Comparison of ENCODE assay signal across 8 mouse cellular contexts in genomic region chr7:62463007-62463877, GRCm38 (mm10). TPM values are rescaled to one million over a fixed set of nuclear protein-coding genes. Genes with fewer than 3 reads are reported as not detected.
DNase-seq lines count a peak whose midpoint lies in the region; TF ChIP-seq lines count a peak whose summit lies in the region.

No protein-coding gene starts in this region.

- H3K4me1 ChIP-seq in testis, adult 2 months (ENCODE audit: control insufficient read depth, insufficient read depth, low read length): peaks cover 7% of the 10 kb centered on the region
- no peaks in the 10 kb centered on the region; the same call in 1 of the 2 replicates for H3K4me1 ChIP-seq in heart, adult 2 months (ENCODE audit: control insufficient read depth, insufficient read depth, low read length)

- peak; percentile 6 to 50 for DNase-seq in adrenal gland, adult (ENCODE audit: inconsistent age in 2 of 2, low spot score in 1 of 2)
- no peak for DNase-seq in adrenal gland, adult 8-10 months
- no peak for DNase-seq in testis, postnatal 10 days (ENCODE audit: low spot score)
- DNase-seq in heart, adult 2 months: peak; percentile 16 to 36
- DNase-seq in kidney, adult 9 months: peak; percentile 13
- DNase-seq in mesoderm, embryonic 11.5 days (ENCODE audit: low read depth, low spot score): peak; percentile 30
- peak; percentile 11 for DNase-seq in testis, postnatal 14 days (ENCODE audit: low spot score)

- no peak overlapping the region for H3K27ac ChIP-seq in testis, adult 2 months (ENCODE audit: control insufficient read depth, insufficient read depth, low read depth, low read length)
- H3K27ac ChIP-seq in heart, adult 2 months: peak overlapping the region; percentile 39

- intact Hi-C loops in heart, adult 2 months (cut with DNase I): no loop called here

- 23% methylated on average over 55 of the region's 55 CpGs for WGBS in heart, adult 2 months

- peak overlapping the region; percentile 89 for H3K9ac ChIP-seq in heart, adult 2 months (ENCODE audit: low read depth, low read length)

- H3K27me3 ChIP-seq in testis, adult 2 months (ENCODE audit: control insufficient read depth, insufficient read depth, low read length): 0 out of 2 replicates have a peak, but pooled peaks cover 2% of the 10 kb centered on the region
- 0 out of 2 replicates have a peak, but pooled peaks cover 1% of the 10 kb centered on the region for H3K27me3 ChIP-seq in heart, adult 2 months (ENCODE audit: control insufficient read depth, insufficient read depth, low read length)

- peak overlapping the region; percentile 52 for H3K4me3 ChIP-seq in testis, adult 2 months (ENCODE audit: control insufficient read depth, low read depth, low read length)
- H3K4me3 ChIP-seq in heart, adult 2 months: peak overlapping the region; percentile 58

- H3K79me2 ChIP-seq in heart, adult 2 months (replicated peaks; ENCODE audit: control insufficient read depth, insufficient read depth, low read length): no peaks in the 10 kb centered on the region

- no peak for TF ChIP-seq CTCF in testis, adult 2 months (IDR thresholded peaks at IDR 0.05; ENCODE audit: control insufficient read depth, insufficient read depth, insufficient replicate concordance, low read depth, low read length)
- TF ChIP-seq CTCF in heart, adult 2 months (IDR thresholded peaks at IDR 0.05): no peak

- no peak for TF ChIP-seq EP300 in heart, adult 2 months (IDR thresholded peaks at IDR 0.05; ENCODE audit: insufficient read depth, low read depth, low read length)

- TF ChIP-seq POLR2A in testis, adult 2 months (IDR thresholded peaks at IDR 0.05; ENCODE audit: control insufficient read depth, low read depth, low read length): no peak
- TF ChIP-seq POLR2A in heart, adult 2 months (IDR thresholded peaks at IDR 0.05; ENCODE audit: insufficient read depth, low read depth, low read length): no peak

- no peaks in the 10 kb centered on the region for H3K36me3 ChIP-seq in testis, adult 2 months (ENCODE audit: control insufficient read depth, insufficient read depth, low read length)
- H3K36me3 ChIP-seq in heart, adult 2 months (ENCODE audit: control insufficient read depth, insufficient read depth, low read length): no peaks in the 10 kb centered on the region

RNA-seq across cellular contexts. Expression of gene Peg12, which starts 1.1 kb away (rescaled TPM):
- total RNA-seq in adrenal gland, adult 8-10 months (2022): 1 to 10 TPM; 1.1 to 2.0 (median 1.6) TPM
- 0.15 and 0.25 TPM in 2 replicates for polyA plus RNA-seq in testis, adult 2 months (2012; rRNA removed)
- total RNA-seq in heart, adult 2 months (2021): 1 to 10 TPM in 1 of 2 experiments, under 1 TPM in 1; 0.91 to 1.0 TPM
- 0.25 and 0.50 TPM in 2 replicates for polyA plus RNA-seq in heart, adult 2 months (2012; rRNA removed)

RNA-seq across cellular contexts. Expression of gene Mkrn3, which starts 43.3 kb away (rescaled TPM):
- total RNA-seq in adrenal gland, adult 8-10 months (2022): 1 to 10 TPM; 1.3 to 2.6 (median 1.8) TPM
- 1.5 and 2.0 TPM in 2 replicates for polyA plus RNA-seq in testis, adult 2 months (2012; rRNA removed)
- total RNA-seq in heart, adult 2 months (2021): under 1 TPM; 0.23 to 0.30 TPM
- polyA plus RNA-seq in heart, adult 2 months (2012; rRNA removed): 0.27 and 0.53 TPM in 2 replicates

Comparison
In these comparisons a context has a peak if more than half of its experiments do, and no peak if none do; other contexts are left out.
1. DNase-seq: peak in adrenal gland, adult (2 of 2), heart, adult 2 months (2 of 2), kidney, adult 9 months (single experiment), mesoderm, embryonic 11.5 days (single experiment) and testis, postnatal 14 days (single experiment); none in adrenal gland, adult 8-10 months (single experiment) and testis, postnatal 10 days (single experiment).